Comparison of ENCODE assay signal across 1 mouse cellular context in genomic region chr11:87662407-87662806, GRCm38 (mm10).
TF ChIP-seq lines count a peak whose summit lies in the region.

Gene Rnf43, plus strand, starts transcription at chr11:87662722.

TF ChIP-seq in MEL, 35 proteins besides CTCF, POLR2A, EP300 and RAD21 (continued from another document):
- TF ChIP-seq KAT2A (conservative IDR thresholded peaks at IDR 0.05; ENCODE audit: low read depth, low read length), result no peak
- TF ChIP-seq UBTF (IDR thresholded peaks at IDR 0.05; ENCODE audit: borderline replicate concordance, insufficient read depth, low read depth, low read length), result no peak
- no peak for TF ChIP-seq NRF1 (IDR thresholded peaks at IDR 0.05; ENCODE audit: insufficient read depth, low read depth, low read length, poor library complexity, severe bottlenecking)
- TF ChIP-seq MEF2A (IDR thresholded peaks at IDR 0.05; ENCODE audit: extremely low read depth, insufficient replicate concordance, low read depth, low read length, poor library complexity, severe bottlenecking), result no peak
